Mouse (Mus musculus) naive thymus-derived CD4-positive, alpha-beta T cell, adult 5 months (primary cell): Measurements from ENCODE around the gene Kbtbd12. TPM values are rescaled to one million over a fixed set of nuclear protein-coding genes. Genes with fewer than 3 reads are reported as not detected.

Experiments used
- polyA plus RNA-seq: library from polyadenylated mRNA; unstranded; fragments of 100-300 nt; shearing (Covaris generic); gene quantifications from one replicate; pipeline ENCODE4 v1.2.1, GENCODE M21; 2017

Kbtbd12 gene
- not detected for polyA plus RNA-seq

DNA sequence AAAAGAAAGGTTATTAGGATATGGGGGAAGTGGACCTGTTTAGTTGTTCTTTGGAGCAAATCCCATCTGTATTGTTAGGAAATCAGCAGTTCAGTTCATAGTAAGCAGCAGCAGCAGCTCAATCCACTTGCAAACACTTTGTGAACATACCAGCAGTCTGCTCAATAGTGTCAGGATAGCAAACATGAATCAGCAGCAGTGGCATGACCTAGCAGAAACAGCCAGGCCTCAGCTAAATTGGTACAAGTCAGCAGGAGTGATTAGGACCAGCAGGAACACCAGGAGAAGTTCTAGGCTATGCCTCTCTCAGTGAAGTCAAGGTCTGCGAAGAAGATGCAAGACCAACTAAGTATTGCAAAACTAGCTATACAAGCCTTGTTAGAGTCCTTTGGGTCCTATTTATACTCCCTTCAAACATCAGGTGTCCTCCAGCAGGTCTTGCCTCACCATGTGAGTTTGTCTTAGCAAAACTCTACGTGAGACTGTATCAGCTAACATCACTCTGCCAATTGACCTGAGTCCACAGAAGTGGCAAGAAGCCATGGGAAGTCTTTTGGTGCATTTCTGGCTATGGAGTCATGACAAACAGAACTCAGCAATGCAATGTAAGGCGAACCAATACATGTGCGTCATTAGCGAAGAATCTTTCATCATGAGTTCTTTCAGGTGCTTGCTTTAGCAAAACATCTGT lies at the start of gene Kbtbd12:
Gene Kbtbd12 (minus strand): TSS at position 340 of the 691 bp plus-strand sequence.

DNA sequence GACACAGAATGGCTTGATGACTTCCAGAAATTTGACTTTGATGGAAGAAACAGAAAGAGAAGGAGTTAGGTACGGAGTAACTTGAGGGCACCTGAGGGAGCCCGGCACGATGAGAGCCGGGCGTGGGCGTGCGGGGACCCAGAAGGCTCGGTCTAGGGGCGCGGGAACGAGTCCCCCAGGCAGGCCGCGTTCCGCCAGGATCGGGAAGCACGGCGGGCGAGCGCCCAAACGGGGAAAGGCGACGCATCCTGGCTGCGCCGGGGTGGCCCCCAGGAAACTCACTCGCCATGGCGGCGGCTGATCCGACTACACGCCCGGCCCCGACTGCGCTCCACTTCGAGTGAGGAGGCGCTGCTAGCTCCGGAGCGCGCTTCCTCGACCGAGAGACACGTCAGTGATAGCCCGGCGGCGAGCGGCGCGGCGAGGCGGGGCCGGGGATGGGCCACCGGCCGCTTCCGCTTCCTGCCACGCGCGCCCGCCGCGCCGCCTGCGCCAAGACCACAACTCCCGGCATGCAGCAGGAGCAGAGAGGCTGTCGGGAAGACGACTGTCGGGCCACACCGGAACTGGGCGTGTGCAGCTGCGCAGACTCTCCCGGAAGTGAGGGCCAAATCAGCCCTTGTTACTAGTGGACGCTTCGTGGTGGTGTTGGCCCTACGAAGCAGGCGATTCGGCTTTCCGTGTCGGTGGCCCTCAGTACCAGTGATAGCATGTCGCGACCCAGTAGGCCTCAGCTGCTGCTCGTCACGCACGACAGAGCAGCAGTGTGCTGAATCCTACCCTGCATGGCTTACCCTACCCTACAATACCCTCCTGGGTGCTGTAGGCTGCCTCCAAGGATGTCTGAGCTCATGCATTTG lies 119.1 kb downstream of the Kbtbd12 start, which contains the start of gene Sec61a1:
Gene Sec61a1 (minus strand): TSS at position 502 of the 860 bp plus-strand sequence.

Other genes starting within 250 kb of the Kbtbd12 start
- gene Eefsec, start 191.4 kb downstream of the Kbtbd12 start, polyA plus RNA-seq: 66.2 TPM
- gene Ruvbl1, start 172.5 kb downstream of the Kbtbd12 start, polyA plus RNA-seq: 52.3 TPM
- gene Sec61a1, start 119.0 kb downstream of the Kbtbd12 start, polyA plus RNA-seq: 209 TPM
- gene Mgll, start 86.5 kb upstream of the Kbtbd12 start, polyA plus RNA-seq: not detected
- 66.9 TPM for gene Abtb1, start 204.0 kb upstream of the Kbtbd12 start, polyA plus RNA-seq
- gene Podxl2, start 237.1 kb upstream of the Kbtbd12 start, polyA plus RNA-seq: not detected